Mouse (Mus musculus) forebrain, embryonic 14.5 days (tissue): ENCODE measurements around the gene Ralgapa1. TPM values are rescaled to one million over a fixed set of nuclear protein-coding genes. Genes with fewer than 3 reads are reported as not detected.

Source experiments
- ATAC-seq: fragments of 200-750 bp; cut with Nextera tagmentation; 2 replicates; pipeline ENCODE4 v1.8.0; 2017; ENCODE audit warnings: mild to moderate bottlenecking, moderate library complexity
- DNase-seq: peaks from one replicate; pipeline ENCODE4 v3.0.0-alpha.2; 2015; ENCODE audit warnings: low spot score
- H3K27ac ChIP-seq: fragments of 300-500 bp; sonication (generic); 2 replicates; pipeline ENCODE4 v1.5.1; 2014; ENCODE audit warnings: low read depth, mild to moderate bottlenecking, control low read depth, low read length, moderate library complexity
- H3K27me3 ChIP-seq: fragments of 300-500 bp; sonication (generic); replicated peaks from 2 replicates; pipeline ENCODE4 v1.6.1; 2014; ENCODE audit warnings: low read length, control low read depth, mixed read lengths; ENCODE audit not compliant: control insufficient read depth, insufficient read depth
- H3K36me3 ChIP-seq: fragments of 300-500 bp; sonication (generic); 2 replicates; pipeline ENCODE4 v1.6.1; 2014; ENCODE audit warnings: low read length, control low read depth; ENCODE audit not compliant: control insufficient read depth, insufficient read depth
- H3K4me1 ChIP-seq: fragments of 300-500 bp; sonication (generic); 2 replicates; pipeline ENCODE4 v1.6.1; 2014; ENCODE audit warnings: antibody characterized with exemption, low read length, control low read depth; ENCODE audit not compliant: control insufficient read depth, insufficient read depth
- H3K4me2 ChIP-seq: fragments of 300-500 bp; sonication (generic); 2 replicates; pipeline ENCODE4 v1.6.1; 2014; ENCODE audit warnings: mild to moderate bottlenecking, control low read depth, low read length
- H3K4me3 ChIP-seq: fragments of 300-500 bp; sonication (generic); 2 replicates; pipeline ENCODE4 v1.5.1; 2014; ENCODE audit warnings: low read depth, low read length, control low read depth
- H3K9ac ChIP-seq: fragments of 300-500 bp; sonication (generic); 2 replicates; pipeline ENCODE4 v1.6.1; 2014; ENCODE audit warnings: mild to moderate bottlenecking, low read length, control low read depth, moderate library complexity
- H3K9me3 ChIP-seq: fragments of 300-500 bp; sonication (generic); replicated peaks from 2 replicates; pipeline ENCODE4 v1.6.1; 2016; ENCODE audit warnings: low read length, control low read depth, mixed read lengths; ENCODE audit not compliant: control insufficient read depth
- WGBS: fragments of 180-500 bp; shearing (Covaris S2); extraction: QIAGEN DNeasy Blood & Tissue Kit; methylation state at CpG from one replicate; pipeline ENCODE4 v1.1.7; 2014; 5-methylcytosine and 5-hydroxymethylcytosine counted together
- polyA plus RNA-seq: library from polyadenylated mRNA; unstranded; fragments of >200 nt; fragmentation: Nextera tagmentation; extraction: Ambion mirVana; gene quantifications from 2 replicates; pipeline ENCODE4 v1.2.1, GENCODE M21; 2014

The Ralgapa1 gene
- polyA plus RNA-seq, 1 experiment from 2014 or later = 16.6 TPM

- Histone ChIP-seq H3K9ac (no peak overlapping the region), H3K4me1 (peaks cover 7% of the 10 kb centered on the region), H3K4me3 (no peak overlapping the region), H3K27ac (no peak overlapping the region), H3K36me3 (peaks cover 12% of the 10 kb centered on the region), H3K4me2 (peak overlapping the region; percentile 78), H3K9me3 (no peaks in the 10 kb centered on the region), H3K27me3 (no peaks in the 10 kb centered on the region)
- no peak for DNase-seq
- 75% methylated on average over 3 of the region's 3 CpGs for WGBS
- ATAC-seq = no peak
Observed at GRCm38 (mm10) chr12:55837495-55837894, 16.5 kb upstream of the Ralgapa1 start.

GRCm38 (mm10) chr12:55836199-55836951, 15.4 kb upstream of the Ralgapa1 start, which contains the start of gene Brms1l:
Gene Brms1l (plus strand): TSS chr12:55836324.
- Histone ChIP-seq H3K36me3 (peaks cover 2% of the 10 kb centered on the region; the same call in 1 of the 2 replicates), H3K4me1 (peaks cover 7% of the 10 kb centered on the region), H3K27me3 (no peaks in the 10 kb centered on the region), H3K4me2 (peak within 1 kb of the TSS; percentile 78), H3K9me3 (no peaks in the 10 kb centered on the region), H3K27ac (peak within 1 kb of the TSS; percentile 92), H3K9ac (peak within 1 kb of the TSS; percentile 80), H3K4me3 (peak within 1 kb of the TSS; percentile 78)
- ATAC-seq = peak; percentile 100
- WGBS = under 1% methylated on average over 77 of the region's 77 CpGs
- peak; percentile 100 for DNase-seq

- Histone ChIP-seq H3K4me2 (peak overlapping the region; percentile 46), H3K4me3 (peak overlapping the region; percentile 78), H3K9ac (peak overlapping the region; percentile 41; the same call in 1 of the 2 replicates), H3K27ac (no peak overlapping the region), H3K9me3 (no peaks in the 10 kb centered on the region), H3K4me1 (peaks cover 7% of the 10 kb centered on the region), H3K36me3 (no peaks in the 10 kb centered on the region), H3K27me3 (no peaks in the 10 kb centered on the region)
- DNase-seq = no peak
- no peak for ATAC-seq
- under 1% methylated on average over 6 of the region's 6 CpGs for WGBS
Observed at GRCm38 (mm10) chr12:55835857-55836198, 14.9 kb upstream of the Ralgapa1 start.

- ATAC-seq (no peak), DNase-seq (no peak)
- H3K27me3 ChIP-seq = no peaks in the 10 kb centered on the region
- WGBS = 87% methylated on average over 8 of the region's 8 CpGs
- H3K36me3 ChIP-seq = no peaks in the 10 kb centered on the region
- no peak overlapping the region for H3K9ac ChIP-seq
- peaks cover 7% of the 10 kb centered on the region for H3K4me1 ChIP-seq
- no peak overlapping the region for H3K4me2 ChIP-seq
- H3K9me3 ChIP-seq = no peaks in the 10 kb centered on the region
- H3K27ac ChIP-seq = no peak overlapping the region
- H3K4me3 ChIP-seq = no peak overlapping the region
Observed at GRCm38 (mm10) chr12:55834891-55835290, 13.9 kb upstream of the Ralgapa1 start.

GRCm38 (mm10) chr12:55833906-55834625, 13.1 kb upstream of the Ralgapa1 start:
- Histone ChIP-seq H3K9ac (no peak overlapping the region), H3K4me3 (no peak overlapping the region), H3K27ac (no peak overlapping the region), H3K4me1 (peaks cover 7% of the 10 kb centered on the region), H3K9me3 (no peaks in the 10 kb centered on the region), H3K4me2 (no peak overlapping the region), H3K36me3 (no peaks in the 10 kb centered on the region), H3K27me3 (no peaks in the 10 kb centered on the region)
- no peak for ATAC-seq
- no peak for DNase-seq
- WGBS = 70% methylated on average over 9 of the region's 9 CpGs

- Histone ChIP-seq H3K4me1 (peaks cover 5% of the 10 kb centered on the region), H3K9me3 (no peaks in the 10 kb centered on the region), H3K36me3 (no peaks in the 10 kb centered on the region), H3K9ac (no peak overlapping the region), H3K27me3 (no peaks in the 10 kb centered on the region), H3K27ac (no peak overlapping the region), H3K4me3 (no peak overlapping the region), H3K4me2 (no peak overlapping the region)
- DNase-seq (no peak), ATAC-seq (no peak)
Observed at GRCm38 (mm10) chr12:55832961-55833360, 12.0 kb upstream of the Ralgapa1 start.

- Histone ChIP-seq H3K27ac (no peak overlapping the region), H3K9me3 (no peaks in the 10 kb centered on the region), H3K27me3 (no peaks in the 10 kb centered on the region), H3K4me1 (no peaks in the 10 kb centered on the region), H3K36me3 (no peaks in the 10 kb centered on the region), H3K4me3 (no peak overlapping the region), H3K9ac (no peak overlapping the region), H3K4me2 (no peak overlapping the region)
- 16% methylated on average over 2 of the region's 2 CpGs for WGBS
- DNase-seq (peak; percentile 74), ATAC-seq (no peak)
Observed at GRCm38 (mm10) chr12:55831101-55831500, 10.1 kb upstream of the Ralgapa1 start.

- DNase-seq = no peak
- no peak overlapping the region for H3K4me3 ChIP-seq
- 88% methylated on average over 2 of the region's 2 CpGs for WGBS
- no peak overlapping the region for H3K27ac ChIP-seq
- no peaks in the 10 kb centered on the region for H3K9me3 ChIP-seq
- H3K4me1 ChIP-seq = no peaks in the 10 kb centered on the region
- no peaks in the 10 kb centered on the region for H3K27me3 ChIP-seq
- H3K36me3 ChIP-seq = no peaks in the 10 kb centered on the region
- no peak overlapping the region for H3K9ac ChIP-seq
- ATAC-seq = no peak
- no peak overlapping the region for H3K4me2 ChIP-seq
Observed at GRCm38 (mm10) chr12:55825537-55825936, 4.6 kb upstream of the Ralgapa1 start.

- Histone ChIP-seq H3K36me3 (no peaks in the 10 kb centered on the region), H3K4me2 (no peak overlapping the region), H3K4me3 (no peak overlapping the region), H3K9ac (no peak overlapping the region), H3K9me3 (no peaks in the 10 kb centered on the region), H3K27ac (no peak overlapping the region), H3K27me3 (no peaks in the 10 kb centered on the region), H3K4me1 (peaks cover 5% of the 10 kb centered on the region)
- DNase-seq = no peak
- 90% methylated on average over 6 of the region's 6 CpGs for WGBS
- ATAC-seq = no peak
Observed at GRCm38 (mm10) chr12:55824027-55824426, 3.1 kb upstream of the Ralgapa1 start.
